Mouse (Mus musculus) adipose tissue, adult 10 weeks (tissue): Measurements from ENCODE around the gene Mfge8. TPM values are rescaled to one million over a fixed set of nuclear protein-coding genes. Genes with fewer than 3 reads are reported as not detected.

ENCODE experiments used
- polyA plus RNA-seq: library from polyadenylated mRNA; stranded (reverse); fragments of 350-450 nt; fragmentation: Illumina TruSeq; extraction: RNeasy Lipid Tissue Mini Kit (QIAGEN cat#74804); gene quantifications from one replicate; pipeline ENCODE4 v1.2.3, GENCODE M21; 2014; ENCODE audit warnings: low read depth, low replicate concordance

The Mfge8 gene
- polyA plus RNA-seq: 2,471 TPM

GRCm38 (mm10) chr7:79148711-79149266, at the start of gene Mfge8:
TSS of gene Mfge8 (minus strand) at chr7:79149060.

GRCm38 (mm10) chr7:79130843-79131444, 17.9 kb downstream of the Mfge8 start, which contains the start of gene Hapln3:
TSS of gene Hapln3 (minus strand) at chr7:79131018.

Other genes with a start within 250 kb of the Mfge8 start
- gene Isg20, start 235.6 kb downstream of the Mfge8 start, polyA plus RNA-seq: 234 TPM
- 0.11 TPM for gene Acan, start 95.6 kb downstream of the Mfge8 start, polyA plus RNA-seq
- gene Hapln3, start 18.0 kb downstream of the Mfge8 start, polyA plus RNA-seq: 1.1 TPM
- 411 TPM for gene Abhd2, start 124.1 kb upstream of the Mfge8 start, polyA plus RNA-seq
- gene Rlbp1, start 238.0 kb upstream of the Mfge8 start, polyA plus RNA-seq: not detected
- 0.57 TPM for gene Fanci, start 242.9 kb upstream of the Mfge8 start, polyA plus RNA-seq